Mouse (Mus musculus) hindbrain, embryonic 12.5 days (tissue): ENCODE results near the gene Htr1b. TPM values are rescaled to one million over a fixed set of nuclear protein-coding genes. Genes with fewer than 3 reads are reported as not detected.

Experiments used
- polyA plus RNA-seq: library from polyadenylated mRNA; unstranded; fragments of >200 nt; fragmentation: Nextera tagmentation; extraction: Ambion mirVana; gene quantifications from 2 replicates; pipeline ENCODE4 v1.2.1, GENCODE M21; 2016

Gene Htr1b
- polyA plus RNA-seq, 1 experiment from 2014 or later: 1.8 TPM

Other genes starting within 250 kb of the Htr1b start
- 0.48 and 0.70 TPM in 2 replicates for gene Mei4, start 229.8 kb upstream of the Htr1b start, polyA plus RNA-seq